Mouse (Mus musculus): ENCODE measurements around the gene Slc5a9.
"Not testable (repeated sequence)": the region's sequence is repeated elsewhere in the genome, so short reads cannot be mapped to it uniquely, and the experiment has no call there.

Slc5a9 gene

GRCm38 (mm10) chr4:111902775-111903174 lies at the start of gene Slc5a9:
Gene Slc5a9 (minus strand): TSS chr4:111902918.
- DNase-seq (ENCODE audit: low read depth in 2 of 2, low spot score in 2 of 2): no peak

GRCm38 (mm10) chr4:111919092-111919491 lies 16.4 kb upstream of the Slc5a9 start, which contains the start of gene Skint8:
Gene Skint8 (plus strand): TSS chr4:111919392.
- DNase-seq (ENCODE audit: low read depth in 2 of 2, low spot score in 2 of 2): no peak

GRCm38 (mm10) chr4:111907926-111908325 lies 5.2 kb upstream of the Slc5a9 start:
- no peak for DNase-seq (ENCODE audit: low read depth in 2 of 2, low spot score in 2 of 2)

GRCm38 (mm10) chr4:111901473-111901872 lies 1.2 kb downstream of the Slc5a9 start:
- DNase-seq (ENCODE audit: low read depth in 2 of 2, low spot score in 2 of 2): no peak

- DNase-seq (ENCODE audit: low read depth in 2 of 2, low spot score in 2 of 2): not testable (repeated sequence)
Measured at GRCm38 (mm10) chr4:111900491-111900890, 2.2 kb downstream of the Slc5a9 start.

GRCm38 (mm10) chr4:111898566-111898965 lies 4.2 kb downstream of the Slc5a9 start:
- no peak for DNase-seq (ENCODE audit: low read depth in 2 of 2, low spot score in 2 of 2)

GRCm38 (mm10) chr4:111897755-111898154 lies 5.0 kb downstream of the Slc5a9 start:
- DNase-seq (ENCODE audit: low read depth in 2 of 2, low spot score in 2 of 2): no peak

- DNase-seq (ENCODE audit: low read depth in 2 of 2, low spot score in 2 of 2): no peak
Measured at GRCm38 (mm10) chr4:111892138-111892537, 10.6 kb downstream of the Slc5a9 start.

- peak; percentile 35 to 54 for DNase-seq (ENCODE audit: low read depth in 2 of 2, low spot score in 2 of 2)
Measured at GRCm38 (mm10) chr4:111886607-111887006, 16.1 kb downstream of the Slc5a9 start.

- DNase-seq (ENCODE audit: low read depth in 2 of 2, low spot score in 2 of 2): peak; percentile 14 to 39
Measured at GRCm38 (mm10) chr4:111886018-111886417, 16.7 kb downstream of the Slc5a9 start.

GRCm38 (mm10) chr4:111883543-111883942 lies 19.2 kb downstream of the Slc5a9 start:
- DNase-seq (ENCODE audit: low read depth in 2 of 2, low spot score in 2 of 2): no peak

- DNase-seq (ENCODE audit: low read depth in 2 of 2, low spot score in 2 of 2): no peak
Measured at GRCm38 (mm10) chr4:111880112-111880875, 22.4 kb downstream of the Slc5a9 start.

- no peak for DNase-seq (ENCODE audit: low read depth in 2 of 2, low spot score in 2 of 2)
Measured at GRCm38 (mm10) chr4:111867743-111868401, 34.8 kb downstream of the Slc5a9 start.

GRCm38 (mm10) chr4:111866701-111867100 lies 36.0 kb downstream of the Slc5a9 start:
- DNase-seq (ENCODE audit: low read depth in 2 of 2, low spot score in 2 of 2): no peak

- no peak for DNase-seq (ENCODE audit: low read depth in 2 of 2, low spot score in 2 of 2)
Measured at GRCm38 (mm10) chr4:111852626-111853025, 50.1 kb downstream of the Slc5a9 start.

- DNase-seq (ENCODE audit: low read depth in 2 of 2, low spot score in 2 of 2): no peak
Measured at GRCm38 (mm10) chr4:111838882-111839281, 63.8 kb downstream of the Slc5a9 start.

Measured in CD8-positive naive resting alpha-beta T cell, adult 2 months (primary cell).